Mouse (Mus musculus): ENCODE results near the gene Mamdc4. TPM values are rescaled to one million over a fixed set of nuclear protein-coding genes. Genes with fewer than 3 reads are reported as not detected.

Gene Mamdc4
- total RNA-seq, 2 experiments from 2014 or later: 4.1 to 7.1 TPM

DNA sequence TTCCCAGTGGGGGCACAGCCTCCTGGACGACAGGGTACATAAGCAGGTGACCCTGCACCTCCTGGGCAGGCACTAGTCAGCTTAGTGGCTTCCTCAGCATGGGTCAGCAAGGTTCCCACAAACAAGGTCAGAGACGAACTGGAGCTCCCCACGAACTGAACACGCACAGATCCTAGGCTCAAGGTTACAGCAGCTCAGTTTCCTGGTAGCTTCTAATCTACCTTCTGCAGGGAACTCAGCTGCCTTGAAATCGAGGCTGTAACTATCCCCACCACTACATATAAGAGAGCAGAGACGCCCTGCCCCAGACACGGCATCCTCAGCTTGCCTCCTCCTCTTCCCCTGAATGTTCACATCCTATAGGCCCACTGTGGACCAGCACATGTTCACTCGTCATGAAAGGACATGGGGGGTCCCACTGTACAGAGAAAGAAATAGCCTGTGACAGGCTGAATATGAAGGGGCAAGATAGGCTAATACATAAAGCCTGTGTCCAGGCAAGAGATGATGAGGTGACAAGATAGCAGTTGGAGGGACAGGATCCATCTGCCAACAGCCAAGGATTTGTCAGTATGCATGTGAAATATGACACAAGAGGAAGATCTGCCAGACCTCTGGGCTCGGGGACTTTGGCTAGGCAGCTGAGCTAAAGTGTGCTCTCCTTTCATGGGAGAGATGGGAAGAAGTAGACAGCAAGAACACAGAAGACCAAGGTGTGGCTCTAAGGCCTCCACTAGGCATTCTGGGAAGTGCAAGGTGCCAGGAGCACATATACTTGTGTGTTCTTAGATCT lies 47.9 kb downstream of the Mamdc4 start:
- DNase-seq (ENCODE audit: low spot score in 2 of 2): no peak

Other genes with a start within 250 kb of the Mamdc4 start
- gene Man1b1, start 242.5 kb downstream of the Mamdc4 start, total RNA-seq (2021): 10 to 100 TPM; 57.5 to 62.5 TPM
- 10 to 100 TPM; 32.1 to 33.9 TPM for gene Dpp7, start 218.5 kb downstream of the Mamdc4 start, total RNA-seq (2021)
- gene Uap1l1, start 209.2 kb downstream of the Mamdc4 start, total RNA-seq (2021): 10 to 100 TPM; 18.6 to 24.0 TPM
- 1 to 10 TPM; 9.3 to 9.4 TPM for gene Sapcd2, start 202.5 kb downstream of the Mamdc4 start, total RNA-seq (2021)
- 10 to 100 TPM in 1 of 2 experiments, 1 to 10 TPM in 1; 10.0 to 11.8 TPM for gene Entpd2, start 179.0 kb downstream of the Mamdc4 start, total RNA-seq (2021)
- 100 to 1,000 TPM; 102 to 112 TPM for gene Npdc1, start 175.5 kb downstream of the Mamdc4 start, total RNA-seq (2021)
- under 1 TPM in 1 of 2 experiments, not detected in 1; 0.82 TPM for gene Fut7, start 151.6 kb downstream of the Mamdc4 start, total RNA-seq (2021)
- 10 to 100 TPM; 30.4 to 34.3 TPM for gene Abca2, start 146.1 kb downstream of the Mamdc4 start, total RNA-seq (2021)
- 1 to 10 TPM; 1.4 to 1.7 TPM for gene Clic3, start 118.0 kb downstream of the Mamdc4 start, total RNA-seq (2021)
- 10 to 100 TPM; 41.0 to 48.5 TPM for gene Paxx, start 113.8 kb downstream of the Mamdc4 start, total RNA-seq (2021)
- 1 to 10 TPM; 3.6 to 6.5 TPM for gene Ptgds, start 104.8 kb downstream of the Mamdc4 start, total RNA-seq (2021)
- gene Lcn12, start 80.9 kb downstream of the Mamdc4 start, total RNA-seq (2021): not detected
- 100 to 1,000 TPM in 1 of 2 experiments, 10 to 100 TPM in 1; 99.5 to 118 TPM for gene Fbxw5, start 74.1 kb downstream of the Mamdc4 start, total RNA-seq (2021)
- 1 to 10 TPM; 1.0 to 9.9 TPM for gene C8g, start 73.1 kb downstream of the Mamdc4 start, total RNA-seq (2021)
- gene Traf2, start 27.9 kb downstream of the Mamdc4 start, total RNA-seq (2021): 10 to 100 TPM; 19.2 to 20.5 TPM
- gene Edf1, start 17.0 kb downstream of the Mamdc4 start, total RNA-seq (2021): 100 to 1,000 TPM; 171 to 191 TPM
- 10 to 100 TPM; 74.7 to 80.0 TPM for gene Phpt1, start 379 bp upstream of the Mamdc4 start, total RNA-seq (2021)
- gene Ajm1, start 6.9 kb upstream of the Mamdc4 start, total RNA-seq (2021): 1 to 10 TPM; 4.6 to 5.3 TPM
- gene Rabl6, start 33.7 kb upstream of the Mamdc4 start, total RNA-seq (2021): 100 to 1,000 TPM; 117 to 128 TPM
- gene Ccdc183, start 42.8 kb upstream of the Mamdc4 start, total RNA-seq (2021): under 1 TPM in 1 of 2 experiments, not detected in 1; 0.11 TPM
- gene Tmem141, start 47.2 kb upstream of the Mamdc4 start, total RNA-seq (2021): 10 to 100 TPM; 37.1 to 39.5 TPM
- 10 to 100 TPM; 10.2 to 14.4 TPM for gene Fcna, start 53.2 kb upstream of the Mamdc4 start, total RNA-seq (2021)
- gene Lcn8, start 78.3 kb upstream of the Mamdc4 start, total RNA-seq (2021): under 1 TPM in 1 of 2 experiments, not detected in 1; 0.68 TPM
- gene Lcn5, start 83.1 kb upstream of the Mamdc4 start, total RNA-seq (2021): not detected
- not detected for gene Lcn6, start 101.9 kb upstream of the Mamdc4 start, total RNA-seq (2021)
- gene Lcn10, start 107.9 kb upstream of the Mamdc4 start, total RNA-seq (2021): not detected
- 1 to 10 TPM; 6.6 to 6.9 TPM for gene Obp2a, start 125.2 kb upstream of the Mamdc4 start, total RNA-seq (2021)
- gene Bmyc, start 131.9 kb upstream of the Mamdc4 start, total RNA-seq (2021): 10 to 100 TPM; 74.3 to 75.0 TPM
- not detected for gene Obp2b, start 162.2 kb upstream of the Mamdc4 start, total RNA-seq (2021)
- gene Lcn3, start 190.7 kb upstream of the Mamdc4 start, total RNA-seq (2021): not detected
- not detected for gene Lcn11, start 202.2 kb upstream of the Mamdc4 start, total RNA-seq (2021)
- gene Gm13539, start 207.4 kb upstream of the Mamdc4 start, total RNA-seq (2021): not detected
- gene Glt6d1, start 241.0 kb upstream of the Mamdc4 start, total RNA-seq (2021): not detected
- gene Lcn9, start 248.3 kb upstream of the Mamdc4 start, total RNA-seq (2021): not detected